Mouse (Mus musculus) kidney, embryonic 14.5 days (tissue): Measurements from ENCODE around the gene Cnga4. TPM values are rescaled to one million over a fixed set of nuclear protein-coding genes. Genes with fewer than 3 reads are reported as not detected.
A peak's percentile ranks its signal among the peaks of the same experiment; 100 is the strongest.

Experiments
- ATAC-seq: fragments of 200-750 bp; cut with Nextera tagmentation; 2 replicates; pipeline ENCODE4 v1.8.0; 2017; ENCODE audit warnings: moderate number of reproducible peaks, mild to moderate bottlenecking, moderate TSS enrichment, moderate library complexity; ENCODE audit not compliant: low FRiP score, low TSS enrichment
- H3K27ac ChIP-seq: fragments of 300-500 bp; sonication (generic); 2 replicates; pipeline ENCODE4 v1.5.1; 2014; ENCODE audit warnings: low read depth, mild to moderate bottlenecking, low read length, moderate library complexity, mixed read lengths
- H3K27me3 ChIP-seq: fragments of 300-500 bp; sonication (generic); 2 replicates; pipeline ENCODE4 v1.6.1; 2014; ENCODE audit warnings: mild to moderate bottlenecking, low read length; ENCODE audit not compliant: control insufficient read depth, insufficient read depth
- H3K36me3 ChIP-seq: fragments of 300-500 bp; sonication (generic); 2 replicates; pipeline ENCODE4 v1.6.1; 2014; ENCODE audit warnings: low read length, mixed read lengths; ENCODE audit not compliant: control insufficient read depth, insufficient read depth
- H3K4me1 ChIP-seq: fragments of 300-500 bp; sonication (generic); 2 replicates; pipeline ENCODE4 v1.6.1; 2014; ENCODE audit warnings: low read length, mixed read lengths; ENCODE audit not compliant: control insufficient read depth, insufficient read depth
- H3K4me2 ChIP-seq: fragments of 300-500 bp; sonication (generic); replicated peaks from 2 replicates; pipeline ENCODE4 v1.6.1; 2014; ENCODE audit warnings: low read depth, mild to moderate bottlenecking, low read length
- H3K4me3 ChIP-seq: fragments of 300-500 bp; sonication (generic); 2 replicates; pipeline ENCODE4 v1.5.1; 2014; ENCODE audit warnings: mild to moderate bottlenecking, low read length
- H3K9ac ChIP-seq: fragments of 300-500 bp; sonication (generic); 2 replicates; pipeline ENCODE4 v1.6.1; 2014; ENCODE audit warnings: low read depth, mild to moderate bottlenecking, low read length, moderate library complexity
- H3K9me3 ChIP-seq: fragments of 300-500 bp; sonication (generic); 2 replicates; pipeline ENCODE4 v1.6.1; 2016; ENCODE audit warnings: low read length; ENCODE audit not compliant: control insufficient read depth
- WGBS: fragments of 180-500 bp; shearing (Covaris S2); extraction: QIAGEN DNeasy Blood & Tissue Kit; methylation state at CpG from one replicate; pipeline ENCODE4 v1.1.7; 2014; 5-methylcytosine and 5-hydroxymethylcytosine counted together
- polyA plus RNA-seq: library from polyadenylated mRNA; unstranded; fragments of >200 nt; fragmentation: Nextera tagmentation; extraction: Ambion mirVana; gene quantifications from 2 replicates; pipeline ENCODE4 v1.2.1, GENCODE M21; 2014

Gene Cnga4
- polyA plus RNA-seq, 1 experiment from 2014 or later: not detected

DNA sequence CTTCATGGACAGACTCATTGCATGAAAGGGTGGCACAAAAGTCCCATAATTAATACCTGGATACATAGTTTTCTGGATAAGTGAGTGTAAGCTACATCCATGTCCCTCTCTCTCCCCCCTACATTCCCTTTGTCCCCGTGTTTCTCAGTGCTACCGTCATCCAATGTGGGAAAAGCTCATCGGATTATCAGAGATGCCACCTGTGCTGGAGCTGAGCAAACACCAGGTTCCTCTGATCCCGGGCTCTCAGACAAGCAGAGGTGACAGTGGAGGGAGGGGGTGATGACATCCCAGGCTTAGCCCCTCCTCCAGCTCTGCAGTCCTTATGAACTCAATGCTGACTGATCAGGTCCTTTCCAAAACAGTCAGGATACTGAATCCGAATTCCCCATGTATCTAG is 20.0 kb downstream of the Cnga4 start:
- H3K27me3 ChIP-seq: peaks cover 23% of the 10 kb centered on the region; the same call in 1 of the 2 replicates
- H3K4me1 ChIP-seq: no peaks in the 10 kb centered on the region
- H3K36me3 ChIP-seq: no peaks in the 10 kb centered on the region
- no peak overlapping the region for H3K4me3 ChIP-seq
- H3K9ac ChIP-seq: no peak overlapping the region
- H3K9me3 ChIP-seq: no peaks in the 10 kb centered on the region
- H3K27ac ChIP-seq: no peak overlapping the region
- no peak overlapping the region for H3K4me2 ChIP-seq
- WGBS: 32% methylated on average over 5 of the region's 5 CpGs
- no peak for ATAC-seq

DNA sequence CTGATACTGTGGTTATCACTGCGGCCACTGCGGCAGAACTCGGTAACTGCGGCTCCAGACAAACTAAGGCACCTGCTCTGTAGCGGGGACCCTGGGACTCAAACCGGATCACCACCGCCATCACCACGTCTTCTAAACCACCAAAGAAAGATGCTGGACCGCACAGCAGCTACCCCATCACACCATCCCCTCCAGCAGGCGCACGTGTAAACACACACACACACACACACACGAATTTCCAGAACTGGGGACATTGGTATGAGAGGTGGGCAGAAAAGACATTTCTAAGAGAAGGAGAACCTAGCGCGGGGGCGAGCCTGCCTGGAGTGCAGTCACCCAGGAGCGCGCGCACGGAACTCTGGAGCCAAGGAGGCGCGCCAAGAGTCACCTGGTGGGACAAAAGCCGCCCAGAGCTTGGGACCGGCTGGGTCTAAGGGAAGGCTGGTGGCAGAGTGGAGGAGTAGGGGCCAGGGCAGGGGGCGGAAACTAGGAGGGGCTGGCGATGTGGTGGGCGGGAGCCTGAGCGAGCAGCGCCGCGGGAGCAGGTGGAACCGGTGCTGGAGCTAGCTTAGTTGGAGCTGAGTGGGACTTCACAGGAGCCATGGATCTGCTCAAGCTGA is 21.2 kb downstream of the Cnga4 start, which contains the start of gene Cckbr:
Gene Cckbr (plus strand): TSS at position 308 of the 620 bp plus-strand sequence.
- peaks cover 23% of the 10 kb centered on the region; the same call in 1 of the 2 replicates for H3K27me3 ChIP-seq
- H3K27ac ChIP-seq: no peak within 1 kb of the TSS
- no peaks in the 10 kb centered on the region for H3K36me3 ChIP-seq
- peak; percentile 93 for ATAC-seq
- peak within 1 kb of the TSS; percentile 42 for H3K9ac ChIP-seq
- peak within 1 kb of the TSS; percentile 41 for H3K4me3 ChIP-seq
- H3K9me3 ChIP-seq: no peaks in the 10 kb centered on the region
- 1% methylated on average over 30 of the region's 31 CpGs for WGBS
- no peaks in the 10 kb centered on the region for H3K4me1 ChIP-seq
- peak within 1 kb of the TSS; percentile 73 for H3K4me2 ChIP-seq

DNA sequence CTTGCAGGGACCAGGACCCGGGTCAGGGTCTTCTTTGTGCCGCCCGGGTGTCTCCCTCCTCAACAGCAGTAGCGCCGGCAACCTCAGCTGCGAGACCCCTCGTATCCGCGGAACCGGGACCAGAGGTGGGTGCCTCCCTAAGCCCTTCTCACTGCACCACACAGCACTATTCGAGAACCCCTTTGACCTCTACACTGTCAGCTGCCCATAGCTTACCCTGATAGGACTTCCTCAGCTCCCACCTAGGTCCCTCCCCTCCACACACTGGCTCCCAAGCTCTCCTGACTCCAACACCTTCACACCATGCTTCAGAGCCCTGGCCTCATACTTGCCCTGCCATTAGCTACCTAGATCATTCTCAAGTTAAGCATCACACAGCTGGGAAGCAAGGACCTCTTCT is 21.7 kb downstream of the Cnga4 start:
- no peaks in the 10 kb centered on the region for H3K4me1 ChIP-seq
- ATAC-seq: no peak; the same call in 1 of the 2 replicates
- H3K9ac ChIP-seq: peak overlapping the region; percentile 42
- H3K4me2 ChIP-seq: peak overlapping the region; percentile 73
- no peak overlapping the region for H3K27ac ChIP-seq
- WGBS: 4% methylated on average over 11 of the region's 11 CpGs
- H3K4me3 ChIP-seq: peak overlapping the region; percentile 41
- peaks cover 23% of the 10 kb centered on the region; the same call in 1 of the 2 replicates for H3K27me3 ChIP-seq
- no peaks in the 10 kb centered on the region for H3K9me3 ChIP-seq
- no peaks in the 10 kb centered on the region for H3K36me3 ChIP-seq

DNA sequence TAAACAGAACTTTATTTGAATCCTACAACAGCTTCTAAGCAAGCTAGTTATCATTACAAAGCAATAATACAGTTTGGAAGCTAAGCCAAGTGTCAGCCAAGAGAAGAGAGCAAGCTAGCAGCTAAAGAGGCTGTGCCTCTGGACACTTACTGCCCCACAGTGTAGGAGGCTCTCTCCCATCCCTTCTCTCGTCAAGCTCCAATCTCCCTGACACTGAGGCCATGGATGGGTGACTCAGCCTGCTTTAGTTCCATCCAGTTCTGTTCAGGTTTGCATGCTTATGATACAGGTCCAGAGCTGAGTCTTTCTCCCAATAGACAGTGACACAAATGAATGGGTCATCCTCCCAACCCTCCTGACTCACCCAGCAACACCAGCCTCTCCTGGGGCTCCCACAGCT is 27.7 kb downstream of the Cnga4 start:
- H3K27me3 ChIP-seq: 0 out of 2 replicates have a peak, but pooled peaks cover 4% of the 10 kb centered on the region
- H3K9me3 ChIP-seq: no peaks in the 10 kb centered on the region
- H3K36me3 ChIP-seq: no peaks in the 10 kb centered on the region
- H3K9ac ChIP-seq: no peak overlapping the region
- peak; percentile 75; the same call in 1 of the 2 replicates for ATAC-seq
- H3K4me3 ChIP-seq: no peak overlapping the region
- no peak overlapping the region for H3K27ac ChIP-seq
- H3K4me1 ChIP-seq: no peaks in the 10 kb centered on the region
- H3K4me2 ChIP-seq: no peak overlapping the region
- WGBS: 29% methylated on average over 1 of the region's 1 CpGs

DNA sequence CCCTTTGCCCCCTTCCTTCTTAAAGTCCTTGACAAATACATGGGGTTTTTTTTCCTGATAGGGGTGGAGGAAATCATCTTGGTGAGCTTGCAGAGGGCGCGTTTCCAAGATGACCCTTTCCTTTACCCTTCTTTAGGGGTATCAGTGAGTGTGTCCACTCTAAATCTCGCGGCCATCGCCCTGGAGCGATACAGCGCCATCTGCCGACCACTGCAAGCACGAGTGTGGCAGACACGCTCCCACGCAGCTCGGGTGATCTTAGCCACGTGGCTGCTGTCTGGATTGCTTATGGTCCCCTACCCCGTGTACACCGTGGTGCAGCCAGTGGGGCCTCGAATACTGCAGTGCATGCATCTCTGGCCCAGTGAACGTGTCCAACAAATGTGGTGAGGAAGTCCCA is 29.5 kb downstream of the Cnga4 start:
- 88% methylated on average over 17 of the region's 17 CpGs for WGBS
- H3K4me2 ChIP-seq: no peak overlapping the region

DNA sequence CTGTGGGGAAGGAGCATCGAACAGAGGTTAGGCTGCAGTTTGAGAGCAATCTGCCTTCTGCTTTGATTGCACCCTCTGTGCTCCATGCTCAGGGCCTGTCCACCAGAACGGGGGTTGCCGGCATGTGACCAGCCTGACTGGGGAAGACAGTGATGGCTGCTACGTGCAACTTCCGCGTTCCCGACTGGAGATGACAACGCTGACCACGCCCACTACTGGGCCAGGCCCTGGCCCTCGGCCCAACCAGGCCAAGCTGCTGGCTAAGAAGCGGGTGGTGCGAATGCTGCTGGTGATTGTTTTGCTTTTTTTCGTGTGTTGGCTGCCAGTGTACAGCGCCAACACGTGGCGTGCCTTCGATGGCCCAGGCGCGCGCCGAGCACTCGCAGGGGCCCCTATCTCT is 30.4 kb downstream of the Cnga4 start:
- ATAC-seq: no peak
- H3K4me1 ChIP-seq: no peaks in the 10 kb centered on the region
- no peaks in the 10 kb centered on the region for H3K9me3 ChIP-seq
- no peaks in the 10 kb centered on the region for H3K36me3 ChIP-seq
- H3K27ac ChIP-seq: no peak overlapping the region
- H3K27me3 ChIP-seq: no peaks in the 10 kb centered on the region
- no peak overlapping the region for H3K4me3 ChIP-seq
- 85% methylated on average over 22 of the region's 22 CpGs for WGBS
- H3K4me2 ChIP-seq: no peak overlapping the region
- H3K9ac ChIP-seq: no peak overlapping the region

More for the DNA sequence above, 29.5 kb downstream of the Cnga4 start:
- Histone ChIP-seq H3K27me3 (no peaks in the 10 kb centered on the region), H3K4me1 (no peaks in the 10 kb centered on the region), H3K4me3 (no peak overlapping the region), H3K36me3 (no peaks in the 10 kb centered on the region), H3K27ac (no peak overlapping the region), H3K9ac (no peak overlapping the region), H3K9me3 (no peaks in the 10 kb centered on the region)
- no peak for ATAC-seq

DNA sequence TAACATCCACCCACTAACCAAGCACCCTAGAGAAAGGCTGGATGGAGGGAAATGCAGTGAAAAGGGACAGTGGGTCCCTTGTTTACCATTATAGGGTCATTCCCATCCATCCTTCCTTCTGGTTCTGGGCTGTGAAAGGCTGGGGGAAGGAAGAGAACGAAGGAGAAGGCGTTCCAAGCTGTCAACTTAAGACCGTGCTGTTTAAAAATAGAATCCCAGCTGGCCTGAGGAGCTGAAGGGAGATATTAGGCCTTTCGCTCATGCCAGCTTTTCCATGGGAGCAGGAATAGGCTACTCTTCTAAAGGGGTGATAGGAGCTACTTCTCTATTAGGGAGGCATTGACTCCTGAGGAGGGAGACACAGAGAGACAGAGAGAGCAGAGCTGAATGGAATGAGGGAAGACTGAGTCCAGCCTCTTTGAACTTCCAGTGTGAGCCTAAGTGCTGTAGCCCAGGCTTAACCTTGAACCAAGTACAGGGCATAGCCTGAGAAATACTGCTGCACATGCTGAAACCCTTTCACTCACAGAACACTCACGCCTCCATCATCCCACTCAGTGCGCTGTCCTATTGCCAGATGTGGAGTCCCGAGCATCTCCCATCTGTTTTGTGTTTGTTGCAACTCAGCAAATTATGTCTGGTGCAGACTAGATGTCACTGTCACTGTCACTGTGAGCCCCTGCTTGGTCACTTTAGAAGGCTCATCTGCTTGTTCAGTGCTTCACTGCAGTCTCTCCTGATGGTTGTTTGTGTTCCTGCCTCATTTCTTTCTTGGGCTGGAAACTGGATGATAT is 33.8 kb downstream of the Cnga4 start:
- H3K9me3 ChIP-seq: no peaks in the 10 kb centered on the region
- no peak overlapping the region for H3K9ac ChIP-seq
- H3K27me3 ChIP-seq: no peaks in the 10 kb centered on the region
- H3K36me3 ChIP-seq: no peaks in the 10 kb centered on the region
- WGBS: 76% methylated on average over 7 of the region's 7 CpGs
- H3K27ac ChIP-seq: no peak overlapping the region
- H3K4me2 ChIP-seq: no peak overlapping the region
- ATAC-seq: no peak
- no peaks in the 10 kb centered on the region for H3K4me1 ChIP-seq
- H3K4me3 ChIP-seq: no peak overlapping the region

DNA sequence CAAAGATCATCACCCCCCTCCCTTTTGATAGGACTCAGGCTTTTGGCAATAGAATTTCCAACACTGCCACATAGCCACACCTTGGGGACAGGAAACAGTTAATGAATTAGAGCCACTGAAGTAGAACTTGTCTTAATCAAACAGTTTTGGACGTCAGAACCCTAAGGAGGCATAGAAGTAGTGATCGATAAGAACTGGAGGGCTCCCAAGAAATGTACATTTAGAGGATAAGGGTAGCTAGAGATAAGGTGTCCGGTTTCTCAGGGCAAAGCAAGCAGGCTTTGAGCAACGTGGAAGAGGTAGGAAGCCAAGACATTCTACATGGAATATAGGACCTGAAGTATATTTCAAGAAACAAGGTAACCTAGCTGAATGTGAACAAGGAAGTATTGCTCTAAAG is 37.1 kb downstream of the Cnga4 start:
- no peaks in the 10 kb centered on the region for H3K27me3 ChIP-seq
- no peak overlapping the region for H3K27ac ChIP-seq
- H3K4me1 ChIP-seq: no peaks in the 10 kb centered on the region
- no peak overlapping the region for H3K9ac ChIP-seq
- no peak for ATAC-seq
- no peaks in the 10 kb centered on the region for H3K9me3 ChIP-seq
- no peak overlapping the region for H3K4me3 ChIP-seq
- WGBS: 60% methylated on average over 4 of the region's 4 CpGs
- H3K4me2 ChIP-seq: no peak overlapping the region
- no peaks in the 10 kb centered on the region for H3K36me3 ChIP-seq

DNA sequence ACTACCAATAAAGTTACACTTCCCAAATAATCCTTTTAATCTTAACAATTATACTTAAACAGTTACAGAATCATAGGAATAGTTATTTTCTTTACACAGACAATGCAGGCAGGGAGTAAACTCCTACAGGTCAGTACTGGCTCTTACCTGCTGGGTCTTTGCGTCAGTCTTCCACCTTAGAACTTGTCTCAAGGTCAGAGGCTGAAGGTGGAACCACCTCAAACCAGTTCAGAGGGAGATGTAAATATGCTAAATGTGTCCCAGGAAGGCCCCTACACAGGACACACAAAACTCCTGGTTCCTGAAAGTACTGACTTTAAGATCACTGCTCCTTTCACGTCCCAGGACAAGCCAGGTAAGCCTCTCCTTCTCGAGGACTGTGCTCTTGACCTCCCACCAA is 40.7 kb downstream of the Cnga4 start:
- Histone ChIP-seq H3K9me3 (no peaks in the 10 kb centered on the region), H3K27me3 (no peaks in the 10 kb centered on the region), H3K9ac (no peak overlapping the region), H3K27ac (no peak overlapping the region), H3K36me3 (no peaks in the 10 kb centered on the region), H3K4me2 (no peak overlapping the region), H3K4me1 (no peaks in the 10 kb centered on the region), H3K4me3 (no peak overlapping the region)
- no peak for ATAC-seq
- 62% methylated on average over 3 of the region's 3 CpGs for WGBS
